Mouse (Mus musculus): Measurements from ENCODE around the gene Ankle2. TPM values are rescaled to one million over a fixed set of nuclear protein-coding genes. Genes with fewer than 3 reads are reported as not detected.
A peak's percentile ranks its signal among the peaks of the same experiment; 100 is the strongest.

Gene Ankle2
- polyA plus RNA-seq, 2 experiments, result 5.8 to 10.4 TPM

DNA sequence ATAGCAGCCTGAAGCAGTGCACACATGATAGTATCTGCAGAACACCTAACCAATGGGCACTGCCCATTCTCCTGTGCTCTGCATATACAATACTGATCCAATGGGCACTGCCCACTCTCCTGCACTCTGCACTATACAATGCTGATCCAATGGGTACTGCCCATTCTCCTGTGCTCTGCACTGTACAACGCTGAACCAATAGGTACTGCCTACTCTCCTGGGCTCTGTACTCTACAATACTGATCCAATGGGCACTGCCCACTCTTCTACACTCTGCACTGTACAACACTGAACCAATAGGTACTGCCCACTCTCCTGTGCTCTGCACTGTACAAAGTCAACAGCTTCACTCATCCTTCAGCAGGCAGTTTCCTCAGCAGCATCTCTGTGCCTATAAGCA, 46.1 kb downstream of the Ankle2 start:
- ATAC-seq (ENCODE audit: insufficient read depth), result no peak
- H3K9ac ChIP-seq (replicated peaks), result no peak overlapping the region
- 92% methylated on average over 1 of the region's 1 CpGs for WGBS (ENCODE audit: insufficient replicate concordance)
- H3K4me2 ChIP-seq (ENCODE audit: low read depth), result no peak overlapping the region
- no peak for DNase-seq (ENCODE audit: low read depth in 3 of 3, low spot score in 3 of 3)
- peaks cover 2% of the 10 kb centered on the region for H3K36me3 ChIP-seq (replicated peaks; ENCODE audit: control insufficient read depth, insufficient read depth, low read depth)
- no peak overlapping the region for H3K27ac ChIP-seq
- no peaks in the 10 kb centered on the region for H3K27me3 ChIP-seq (ENCODE audit: control insufficient read depth, insufficient read depth, low read length)
- TF ChIP-seq CTCF (IDR thresholded peaks at IDR 0.05; ENCODE audit: low read depth) (no peak), EP300 (IDR thresholded peaks at IDR 0.05; ENCODE audit: low read depth) (no peak)
- no peaks in the 10 kb centered on the region for H3K9me3 ChIP-seq (ENCODE audit: control insufficient read depth, low read length)
- peaks cover 6 to 11% of the 10 kb centered on the region in 2 experiments; a peak in 2 of 4 replicates for H3K4me1 ChIP-seq (replicated peaks; ENCODE audit: control insufficient read depth in 2 of 2, insufficient read depth in 2 of 2, low read length in 1 of 2)
- no peak overlapping the region for H3K4me3 ChIP-seq (ENCODE audit: insufficient read depth in 1 of 2, low read depth in 2 of 2, low read length in 2 of 2)

DNA sequence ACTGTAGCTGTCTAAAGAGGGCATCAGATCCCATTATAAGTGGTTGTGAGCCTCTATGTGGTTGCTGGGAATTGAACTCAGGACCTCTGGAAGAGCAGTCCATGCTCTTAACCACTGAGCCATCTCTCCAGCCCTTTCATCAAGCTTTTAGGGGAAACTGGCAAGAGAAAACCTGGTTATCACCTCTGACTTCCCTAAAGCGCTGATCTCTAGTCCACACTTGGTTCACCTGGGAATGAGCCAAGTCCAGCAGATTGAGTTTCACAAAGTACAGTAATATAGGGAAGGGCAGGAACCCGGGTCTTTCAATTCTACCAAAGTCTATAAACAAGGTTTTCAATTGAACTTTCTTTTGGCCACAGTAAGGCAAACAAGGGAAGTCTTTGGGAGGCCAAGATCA, 51.2 kb downstream of the Ankle2 start:
- H3K4me1 ChIP-seq (replicated peaks; ENCODE audit: control insufficient read depth in 2 of 2, insufficient read depth in 2 of 2, low read length in 1 of 2), result peaks cover 5 to 10% of the 10 kb centered on the region in 2 experiments; a peak in 3 of 4 replicates
- H3K27ac ChIP-seq, result no peak overlapping the region
- ATAC-seq (ENCODE audit: insufficient read depth), result no peak
- no peaks in the 10 kb centered on the region for H3K9me3 ChIP-seq (ENCODE audit: control insufficient read depth, low read length)
- TF ChIP-seq EP300 (IDR thresholded peaks at IDR 0.05; ENCODE audit: low read depth), result no peak
- TF ChIP-seq CTCF (IDR thresholded peaks at IDR 0.05; ENCODE audit: low read depth), result no peak
- no peak for DNase-seq (ENCODE audit: low read depth in 3 of 3, low spot score in 3 of 3)
- H3K4me3 ChIP-seq (ENCODE audit: insufficient read depth in 1 of 2, low read depth in 2 of 2, low read length in 2 of 2), result no peak overlapping the region
- peaks cover 2% of the 10 kb centered on the region for H3K36me3 ChIP-seq (replicated peaks; ENCODE audit: control insufficient read depth, insufficient read depth, low read depth)
- 64% methylated on average over 2 of the region's 2 CpGs for WGBS (ENCODE audit: insufficient replicate concordance)
- no peak overlapping the region for H3K4me2 ChIP-seq (ENCODE audit: low read depth)
- no peaks in the 10 kb centered on the region for H3K27me3 ChIP-seq (ENCODE audit: control insufficient read depth, insufficient read depth, low read length)
- no peak overlapping the region for H3K9ac ChIP-seq (replicated peaks)

DNA sequence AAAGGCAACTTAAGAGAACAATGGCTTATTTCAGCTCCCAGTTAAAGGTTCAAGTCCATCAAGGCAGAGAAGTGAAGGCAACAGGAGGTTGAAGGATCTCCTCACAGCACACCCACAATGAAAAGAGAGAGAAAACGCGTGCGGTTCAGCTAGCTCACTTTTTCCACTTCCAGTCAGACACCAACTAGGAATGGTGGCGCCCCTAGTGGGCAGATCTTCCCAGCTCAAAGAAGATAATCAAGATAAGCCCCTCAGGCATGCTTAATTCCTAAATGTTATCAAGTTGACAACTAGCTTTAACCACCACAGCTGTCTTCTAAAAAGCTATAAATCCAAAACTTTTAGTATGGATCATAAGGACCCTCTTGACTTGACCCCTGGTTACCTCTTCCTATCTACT, 53.7 kb downstream of the Ankle2 start:
- H3K4me2 ChIP-seq (ENCODE audit: low read depth), result peak overlapping the region; percentile 100
- peak overlapping the region; percentile 68 to 84 for H3K4me3 ChIP-seq (ENCODE audit: insufficient read depth in 1 of 2, low read depth in 2 of 2, low read length in 2 of 2)
- 3% methylated on average over 4 of the region's 4 CpGs for WGBS (ENCODE audit: insufficient replicate concordance)
- peaks cover 8 to 15% of the 10 kb centered on the region in 2 experiments for H3K4me1 ChIP-seq (replicated peaks; ENCODE audit: control insufficient read depth in 2 of 2, insufficient read depth in 2 of 2, low read length in 1 of 2)
- H3K9ac ChIP-seq (replicated peaks), result peak overlapping the region; percentile 77
- H3K27ac ChIP-seq, result peak overlapping the region; percentile 55
- DNase-seq (ENCODE audit: low read depth in 3 of 3, low spot score in 3 of 3) (peak; percentile 74 to 77 (median 75)), ATAC-seq (ENCODE audit: insufficient read depth) (no peak)
- H3K9me3 ChIP-seq (ENCODE audit: control insufficient read depth, low read length), result no peaks in the 10 kb centered on the region
- TF ChIP-seq EP300 (IDR thresholded peaks at IDR 0.05; ENCODE audit: low read depth), result no peak
- peak; percentile 84 for TF ChIP-seq CTCF (IDR thresholded peaks at IDR 0.05; ENCODE audit: low read depth)
- H3K27me3 ChIP-seq (ENCODE audit: control insufficient read depth, insufficient read depth, low read length), result no peaks in the 10 kb centered on the region
- peaks cover 9% of the 10 kb centered on the region for H3K36me3 ChIP-seq (replicated peaks; ENCODE audit: control insufficient read depth, insufficient read depth, low read depth)

DNA sequence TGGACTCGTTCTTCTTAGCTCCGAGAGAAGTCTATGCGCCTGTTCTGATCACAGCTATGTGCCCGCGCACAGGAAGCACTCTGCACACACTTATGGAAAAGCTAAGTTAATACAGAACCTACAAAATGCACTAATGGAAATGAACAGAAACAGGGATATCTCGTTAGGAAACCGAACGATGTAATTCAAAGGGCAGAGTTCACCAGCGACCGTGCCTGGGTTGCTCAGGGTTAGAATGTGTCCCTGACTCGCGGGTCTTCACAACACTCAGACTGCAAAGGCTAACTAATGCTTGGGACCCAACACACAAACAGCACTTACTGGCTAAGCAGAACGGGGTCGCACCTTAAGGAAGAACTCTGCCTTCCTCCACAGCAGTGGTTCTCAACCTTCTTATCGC, 54.4 kb downstream of the Ankle2 start:
- peak in 1 of 3 experiments; percentile 16 for DNase-seq (ENCODE audit: low read depth in 3 of 3, low spot score in 3 of 3)
- peak overlapping the region; percentile 55 for H3K27ac ChIP-seq

DNA sequence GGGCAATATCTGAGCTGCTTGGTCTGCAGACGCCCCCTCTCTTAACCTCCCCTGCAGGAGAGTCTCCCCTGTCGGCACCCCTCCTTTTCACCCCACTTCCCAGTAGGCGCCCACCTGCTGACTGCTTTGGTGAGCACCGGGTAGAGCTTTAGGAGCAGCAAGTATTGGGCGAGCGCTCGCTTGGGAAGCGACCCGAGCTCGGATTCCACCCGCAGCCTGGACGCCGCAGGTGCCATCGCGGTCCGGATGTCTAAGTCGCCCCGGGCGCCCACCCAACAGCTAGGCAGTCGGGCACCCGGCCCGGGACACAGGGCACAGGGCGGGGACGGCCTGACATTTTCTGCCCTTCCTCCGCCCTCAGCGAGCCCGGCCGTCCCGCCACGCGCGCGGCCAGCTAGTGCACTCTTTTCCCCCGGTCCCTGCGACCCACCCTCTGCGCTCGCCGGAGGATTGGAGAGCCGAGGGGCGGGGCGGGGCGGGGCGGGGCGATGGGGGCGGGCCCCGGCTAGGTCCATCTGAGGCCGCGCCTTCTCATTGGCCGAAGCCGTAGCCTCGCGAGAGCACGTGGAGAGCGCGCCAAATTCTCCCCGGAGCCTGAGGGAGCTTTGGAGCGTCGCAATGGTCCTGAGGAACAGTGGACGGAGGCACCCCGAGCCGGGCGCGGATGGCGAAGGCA, 55.1 kb downstream of the Ankle2 start, which contains the start of the genes Pxmp2 and Pole:
TSS of gene Pxmp2 (minus strand) at position 417 of the 676 bp plus-strand sequence.
TSS of gene Pole (plus strand) at position 537 of the 676 bp plus-strand sequence.
- ATAC-seq (ENCODE audit: insufficient read depth), result peak; percentile 98
- Histone ChIP-seq H3K4me1 (replicated peaks; ENCODE audit: control insufficient read depth in 2 of 2, insufficient read depth in 2 of 2, low read length in 1 of 2) (peaks cover 8 to 16% of the 10 kb centered on the region in 2 experiments), H3K4me2 (ENCODE audit: low read depth) (peak within 1 kb of the TSS; percentile 100), H3K27me3 (ENCODE audit: control insufficient read depth, insufficient read depth, low read length) (no peaks in the 10 kb centered on the region), H3K9ac (replicated peaks) (peak within 1 kb of the TSS; percentile 77), H3K36me3 (replicated peaks; ENCODE audit: control insufficient read depth, insufficient read depth, low read depth) (peaks cover 17% of the 10 kb centered on the region), H3K9me3 (ENCODE audit: control insufficient read depth, low read length) (no peaks in the 10 kb centered on the region), H3K4me3 (ENCODE audit: insufficient read depth in 1 of 2, low read depth in 2 of 2, low read length in 2 of 2) (peak within 1 kb of the TSS; percentile 68 to 93), H3K27ac (peak within 1 kb of the TSS; percentile 55)
- TF ChIP-seq EP300 (IDR thresholded peaks at IDR 0.05; ENCODE audit: low read depth) (no peak; the same call in 1 of the 2 replicates), CTCF (IDR thresholded peaks at IDR 0.05; ENCODE audit: low read depth) (no peak)
- DNase-seq (ENCODE audit: low read depth in 3 of 3, low spot score in 3 of 3), result peak; percentile 83 to 88 (median 88)
- WGBS (ENCODE audit: insufficient replicate concordance), result 0% methylated on average over 63 of the region's 64 CpGs

More for the DNA sequence above, 54.4 kb downstream of the Ankle2 start:
- H3K36me3 ChIP-seq (replicated peaks; ENCODE audit: control insufficient read depth, insufficient read depth, low read depth), result peaks cover 15% of the 10 kb centered on the region
- no peaks in the 10 kb centered on the region for H3K27me3 ChIP-seq (ENCODE audit: control insufficient read depth, insufficient read depth, low read length)
- peak overlapping the region; percentile 68 to 84 for H3K4me3 ChIP-seq (ENCODE audit: insufficient read depth in 1 of 2, low read depth in 2 of 2, low read length in 2 of 2)
- H3K9ac ChIP-seq (replicated peaks), result peak overlapping the region; percentile 77
- H3K4me2 ChIP-seq (ENCODE audit: low read depth), result peak overlapping the region; percentile 100
- ATAC-seq (ENCODE audit: insufficient read depth), result no peak
- WGBS (ENCODE audit: insufficient replicate concordance), result 2% methylated on average over 15 of the region's 15 CpGs
- peaks cover 8 to 15% of the 10 kb centered on the region in 2 experiments for H3K4me1 ChIP-seq (replicated peaks; ENCODE audit: control insufficient read depth in 2 of 2, insufficient read depth in 2 of 2, low read length in 1 of 2)
- TF ChIP-seq EP300 (IDR thresholded peaks at IDR 0.05; ENCODE audit: low read depth), result no peak
- TF ChIP-seq CTCF (IDR thresholded peaks at IDR 0.05; ENCODE audit: low read depth), result no peak
- H3K9me3 ChIP-seq (ENCODE audit: control insufficient read depth, low read length), result no peaks in the 10 kb centered on the region

Measured in liver, embryonic 14.5 days (tissue).